Mouse (Mus musculus): ENCODE results near the gene Actl11. TPM values are rescaled to one million over a fixed set of nuclear protein-coding genes. Genes with fewer than 3 reads are reported as not detected.

Gene Actl11
- polyA plus RNA-seq, 1 experiment from 2014 or later = not detected

GRCm38 (mm10) chr9:107964681-107965080 is 36.4 kb downstream of the Actl11 start:
- H3K27ac ChIP-seq (ENCODE audit: low read length) = no peak overlapping the region

GRCm38 (mm10) chr9:107966676-107967075 is 38.4 kb downstream of the Actl11 start:
- no peaks in the 10 kb centered on the region for H3K4me1 ChIP-seq (ENCODE audit: control insufficient read depth, insufficient read depth, low read length)
- H3K4me2 ChIP-seq (ENCODE audit: low read depth, low read length) = no peak overlapping the region
- H3K27me3 ChIP-seq (ENCODE audit: control insufficient read depth, insufficient read depth, low read length) = no peaks in the 10 kb centered on the region
- H3K9ac ChIP-seq (ENCODE audit: low read length) = no peak overlapping the region
- H3K27ac ChIP-seq (ENCODE audit: low read length) = no peak overlapping the region
- H3K4me3 ChIP-seq (replicated peaks; ENCODE audit: low read length) = no peak overlapping the region
- 80% methylated on average over 10 of the region's 10 CpGs for WGBS
- no peak for ATAC-seq (ENCODE audit: insufficient read depth, low FRiP score)
- no peaks in the 10 kb centered on the region for H3K9me3 ChIP-seq (replicated peaks; ENCODE audit: control insufficient read depth, low read length)
- no peaks in the 10 kb centered on the region for H3K36me3 ChIP-seq (ENCODE audit: control insufficient read depth, insufficient read depth, low read length)

More at GRCm38 (mm10) chr9:107964681-107965080, 36.4 kb downstream of the Actl11 start:
- Histone ChIP-seq H3K9me3 (replicated peaks; ENCODE audit: control insufficient read depth, low read length) (no peaks in the 10 kb centered on the region), H3K4me3 (replicated peaks; ENCODE audit: low read length) (no peak overlapping the region), H3K27me3 (ENCODE audit: control insufficient read depth, insufficient read depth, low read length) (no peaks in the 10 kb centered on the region), H3K36me3 (ENCODE audit: control insufficient read depth, insufficient read depth, low read length) (no peaks in the 10 kb centered on the region), H3K9ac (ENCODE audit: low read length) (no peak overlapping the region), H3K4me2 (ENCODE audit: low read depth, low read length) (no peak overlapping the region), H3K4me1 (ENCODE audit: control insufficient read depth, insufficient read depth, low read length) (no peaks in the 10 kb centered on the region)
- ATAC-seq (ENCODE audit: insufficient read depth, low FRiP score) = no peak
- WGBS = 92% methylated on average over 9 of the region's 9 CpGs

DNA sequence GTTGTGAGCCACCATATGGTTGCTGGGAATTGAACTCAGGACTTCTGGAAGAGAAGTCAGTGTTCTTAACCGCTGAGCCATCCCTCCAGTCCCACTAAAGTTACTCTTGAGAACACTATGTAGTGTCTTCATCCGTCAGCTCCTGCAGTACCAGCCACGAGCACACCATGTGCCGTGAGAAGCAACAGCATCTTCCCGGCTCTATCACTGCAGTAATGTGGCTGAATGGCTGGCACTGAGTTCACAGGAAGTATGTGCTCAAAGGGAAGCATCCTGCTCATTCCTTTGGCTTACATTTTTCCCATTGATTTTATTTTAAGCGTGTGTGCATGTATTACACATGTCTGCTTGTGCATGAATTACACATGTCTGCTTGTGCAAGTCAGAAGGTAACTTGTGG is 39.2 kb downstream of the Actl11 start:
- Histone ChIP-seq H3K9ac (ENCODE audit: low read length) (no peak overlapping the region), H3K4me2 (ENCODE audit: low read depth, low read length) (no peak overlapping the region)

GRCm38 (mm10) chr9:107968531-107968930 is 40.3 kb downstream of the Actl11 start:
- H3K4me3 ChIP-seq (replicated peaks; ENCODE audit: low read length) = no peak overlapping the region
- no peak for ATAC-seq (ENCODE audit: insufficient read depth, low FRiP score)
- WGBS = 89% methylated on average over 7 of the region's 7 CpGs
- H3K27ac ChIP-seq (ENCODE audit: low read length) = no peak overlapping the region
- no peaks in the 10 kb centered on the region for H3K27me3 ChIP-seq (ENCODE audit: control insufficient read depth, insufficient read depth, low read length)
- H3K36me3 ChIP-seq (ENCODE audit: control insufficient read depth, insufficient read depth, low read length) = no peaks in the 10 kb centered on the region
- no peak overlapping the region for H3K4me2 ChIP-seq (ENCODE audit: low read depth, low read length)
- H3K9ac ChIP-seq (ENCODE audit: low read length) = no peak overlapping the region
- no peaks in the 10 kb centered on the region for H3K9me3 ChIP-seq (replicated peaks; ENCODE audit: control insufficient read depth, low read length)
- no peaks in the 10 kb centered on the region for H3K4me1 ChIP-seq (ENCODE audit: control insufficient read depth, insufficient read depth, low read length)

More for the DNA sequence above, 39.2 kb downstream of the Actl11 start:
- no peaks in the 10 kb centered on the region for H3K9me3 ChIP-seq (replicated peaks; ENCODE audit: control insufficient read depth, low read length)
- no peak overlapping the region for H3K4me3 ChIP-seq (replicated peaks; ENCODE audit: low read length)
- no peak overlapping the region for H3K27ac ChIP-seq (ENCODE audit: low read length)
- WGBS = 85% methylated on average over 6 of the region's 6 CpGs
- ATAC-seq (ENCODE audit: insufficient read depth, low FRiP score) = no peak
- H3K36me3 ChIP-seq (ENCODE audit: control insufficient read depth, insufficient read depth, low read length) = no peaks in the 10 kb centered on the region
- H3K4me1 ChIP-seq (ENCODE audit: control insufficient read depth, insufficient read depth, low read length) = no peaks in the 10 kb centered on the region
- H3K27me3 ChIP-seq (ENCODE audit: control insufficient read depth, insufficient read depth, low read length) = no peaks in the 10 kb centered on the region

- no peak for ATAC-seq (ENCODE audit: insufficient read depth, low FRiP score)
- Histone ChIP-seq H3K36me3 (ENCODE audit: control insufficient read depth, insufficient read depth, low read length) (no peaks in the 10 kb centered on the region), H3K9me3 (replicated peaks; ENCODE audit: control insufficient read depth, low read length) (no peaks in the 10 kb centered on the region), H3K27ac (ENCODE audit: low read length) (no peak overlapping the region), H3K9ac (ENCODE audit: low read length) (no peak overlapping the region), H3K4me3 (replicated peaks; ENCODE audit: low read length) (no peak overlapping the region), H3K4me2 (ENCODE audit: low read depth, low read length) (no peak overlapping the region), H3K27me3 (ENCODE audit: control insufficient read depth, insufficient read depth, low read length) (no peaks in the 10 kb centered on the region), H3K4me1 (ENCODE audit: control insufficient read depth, insufficient read depth, low read length) (peaks cover 6% of the 10 kb centered on the region)
- 83% methylated on average over 5 of the region's 5 CpGs for WGBS
Observed at GRCm38 (mm10) chr9:107970311-107970710, 42.0 kb downstream of the Actl11 start.

GRCm38 (mm10) chr9:107971690-107972541 is 43.6 kb downstream of the Actl11 start:
- Histone ChIP-seq H3K4me1 (ENCODE audit: control insufficient read depth, insufficient read depth, low read length) (peaks cover 11% of the 10 kb centered on the region), H3K27ac (ENCODE audit: low read length) (no peak overlapping the region), H3K9me3 (replicated peaks; ENCODE audit: control insufficient read depth, low read length) (no peaks in the 10 kb centered on the region), H3K27me3 (ENCODE audit: control insufficient read depth, insufficient read depth, low read length) (no peaks in the 10 kb centered on the region), H3K9ac (ENCODE audit: low read length) (no peak overlapping the region), H3K4me2 (ENCODE audit: low read depth, low read length) (no peak overlapping the region), H3K36me3 (ENCODE audit: control insufficient read depth, insufficient read depth, low read length) (no peaks in the 10 kb centered on the region), H3K4me3 (replicated peaks; ENCODE audit: low read length) (no peak overlapping the region)
- 64% methylated on average over 8 of the region's 8 CpGs for WGBS
- peak; percentile 42; the same call in 1 of the 2 replicates for ATAC-seq (ENCODE audit: insufficient read depth, low FRiP score)

DNA sequence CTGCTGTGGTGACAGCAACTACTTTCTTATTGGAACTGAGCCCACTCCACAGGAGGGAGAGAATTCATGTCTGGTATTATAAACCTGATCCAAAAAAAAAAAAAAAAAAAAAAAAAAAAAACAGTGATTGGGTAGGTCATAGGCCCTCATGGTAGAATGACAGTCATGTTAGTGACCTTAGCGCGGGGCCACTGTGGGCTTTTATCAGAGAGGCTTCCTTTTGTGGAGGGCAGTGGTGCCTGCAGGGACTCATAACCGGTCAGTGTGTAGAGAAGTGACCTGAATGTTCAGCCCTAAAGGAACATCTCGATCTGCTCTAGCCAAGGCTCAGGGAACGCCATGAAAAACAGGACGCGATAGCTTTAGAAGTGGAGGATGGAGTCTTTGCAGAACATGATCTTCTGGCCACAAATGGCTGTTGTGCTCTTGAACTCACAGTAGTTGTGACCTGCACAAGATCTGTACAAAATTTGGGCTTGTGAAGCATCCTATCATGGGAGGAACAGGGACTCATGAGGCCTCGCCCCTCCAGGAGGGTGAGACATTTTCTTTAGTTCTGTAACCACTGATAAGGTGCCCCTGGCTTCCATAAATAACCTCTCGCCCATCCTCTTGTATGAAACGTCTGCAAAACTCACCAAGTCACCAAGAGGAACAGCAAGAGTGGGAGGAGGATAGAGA is 46.4 kb downstream of the Actl11 start:
- WGBS = 76% methylated on average over 10 of the region's 10 CpGs
- Histone ChIP-seq H3K27me3 (ENCODE audit: control insufficient read depth, insufficient read depth, low read length) (no peaks in the 10 kb centered on the region), H3K36me3 (ENCODE audit: control insufficient read depth, insufficient read depth, low read length) (no peaks in the 10 kb centered on the region), H3K9me3 (replicated peaks; ENCODE audit: control insufficient read depth, low read length) (no peaks in the 10 kb centered on the region), H3K4me2 (ENCODE audit: low read depth, low read length) (no peak overlapping the region; the same call in 1 of the 2 replicates), H3K27ac (ENCODE audit: low read length) (peak overlapping the region; percentile 83), H3K4me3 (replicated peaks; ENCODE audit: low read length) (no peak overlapping the region), H3K9ac (ENCODE audit: low read length) (no peak overlapping the region), H3K4me1 (ENCODE audit: control insufficient read depth, insufficient read depth, low read length) (peaks cover 11% of the 10 kb centered on the region)
- peak; percentile 42; the same call in 1 of the 2 replicates for ATAC-seq (ENCODE audit: insufficient read depth, low FRiP score)

GRCm38 (mm10) chr9:107975399-107976386 is 47.4 kb downstream of the Actl11 start, which contains the start of gene Uba7:
Uba7 (plus strand) TSS chr9:107975505.
- peak within 1 kb of the TSS; percentile 63 for H3K9ac ChIP-seq (ENCODE audit: low read length)
- WGBS = 63% methylated on average over 12 of the region's 12 CpGs
- peaks cover 13% of the 10 kb centered on the region for H3K4me1 ChIP-seq (ENCODE audit: control insufficient read depth, insufficient read depth, low read length)
- no peaks in the 10 kb centered on the region for H3K9me3 ChIP-seq (replicated peaks; ENCODE audit: control insufficient read depth, low read length)
- no peaks in the 10 kb centered on the region for H3K36me3 ChIP-seq (ENCODE audit: control insufficient read depth, insufficient read depth, low read length)
- ATAC-seq (ENCODE audit: insufficient read depth, low FRiP score) = peak; percentile 61; the same call in 1 of the 2 replicates
- peak within 1 kb of the TSS; percentile 34 for H3K4me3 ChIP-seq (replicated peaks; ENCODE audit: low read length)
- no peaks in the 10 kb centered on the region for H3K27me3 ChIP-seq (ENCODE audit: control insufficient read depth, insufficient read depth, low read length)
- peak within 1 kb of the TSS; percentile 38 for H3K4me2 ChIP-seq (ENCODE audit: low read depth, low read length)
- H3K27ac ChIP-seq (ENCODE audit: low read length) = peak within 1 kb of the TSS; percentile 83

All from stomach, embryonic 16.5 days (tissue).